Mouse (Mus musculus): ENCODE results near the gene Tmem114.

DNA sequence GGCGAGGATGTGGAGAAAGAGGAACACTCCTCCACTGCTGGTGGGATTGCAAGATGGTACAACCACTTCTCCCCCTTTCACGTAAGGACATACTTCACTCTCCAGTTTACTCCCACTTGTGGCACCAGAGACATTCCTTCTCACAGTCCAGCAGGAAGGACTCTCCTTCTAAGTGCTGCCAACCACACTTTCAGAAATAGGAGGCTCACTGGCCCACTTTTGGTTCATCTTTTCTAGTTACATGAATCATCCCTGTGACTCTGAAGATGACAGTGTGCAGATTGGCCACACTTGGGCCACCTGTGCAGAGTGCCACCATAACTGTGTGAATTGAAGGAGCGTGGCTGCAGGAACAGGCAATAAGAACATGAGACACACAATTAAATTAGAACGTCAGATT lies 4.6 kb upstream of the Tmem114 start:
- TF ChIP-seq POLR2A (IDR thresholded peaks at IDR 0.05; ENCODE audit: insufficient read depth, low read depth, low read length) (no peak), CTCF (IDR thresholded peaks at IDR 0.05) (no peak), EP300 (IDR thresholded peaks at IDR 0.05; ENCODE audit: insufficient read depth, low read depth, low read length) (no peak)
